Mouse (Mus musculus) adrenal gland, adult 8-10 months (tissue): ENCODE results near the gene Atp6v0a4. TPM values are rescaled to one million over a fixed set of nuclear protein-coding genes. Genes with fewer than 3 reads are reported as not detected.

Experiments used
- DNase-seq: peaks from one replicate; pipeline ENCODE4 v3.0.0; 2022
- total RNA-seq, 4 experiments: library from RNA; stranded (reverse); gene quantifications; 2 replicates each; pipeline ENCODE4 v1.2.4; 2022

Gene Atp6v0a4
- total RNA-seq, 4 experiments from 2014 or later = 0.80 to 3.0 (median 2.3) TPM

- no peak for DNase-seq
These were observed 52.1 kb downstream of the Atp6v0a4 start for GRCm38 (mm10) chr6:38072137-38072796.

DNA sequence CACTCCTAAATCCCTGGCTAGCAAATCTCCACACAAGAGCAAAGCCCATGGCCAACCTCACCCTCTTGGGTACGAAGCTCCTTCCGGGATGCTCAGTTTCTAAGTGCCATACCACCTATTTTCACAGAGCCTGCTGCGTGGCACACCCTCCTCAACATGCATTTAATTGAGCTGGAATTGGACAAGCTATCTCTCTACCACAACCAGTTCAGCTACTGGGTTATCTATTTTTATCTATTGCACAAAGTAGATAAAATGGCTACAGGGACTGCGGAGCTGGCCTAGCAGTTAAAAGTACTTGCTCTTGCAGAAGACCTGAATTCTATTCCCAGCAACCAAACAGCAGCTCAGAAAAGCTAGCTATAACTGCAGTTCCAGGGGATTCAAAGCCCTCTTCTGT lies 53.1 kb downstream of the Atp6v0a4 start:
- no peak for DNase-seq

DNA sequence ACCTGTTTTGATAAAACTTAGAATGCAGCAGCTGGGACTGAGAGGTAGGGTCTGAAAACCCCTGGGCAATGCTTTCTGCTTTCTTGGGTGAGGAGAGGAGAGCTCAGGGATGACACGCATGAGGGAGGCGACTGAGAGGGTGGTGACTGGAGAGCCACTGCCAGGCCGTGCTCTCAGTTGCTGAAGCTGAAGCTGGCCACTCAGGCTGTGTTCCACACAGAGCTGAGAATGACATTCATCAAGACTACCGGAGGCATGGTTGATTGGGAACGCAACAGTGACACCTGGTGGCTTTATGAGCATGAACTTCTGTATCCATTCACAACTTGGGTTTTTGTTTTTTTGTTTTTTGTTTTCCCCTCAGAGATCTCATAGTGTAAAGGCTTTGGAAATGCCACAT lies 58.2 kb downstream of the Atp6v0a4 start:
- DNase-seq = peak; percentile 20

- DNase-seq = no peak
These were observed 58.8 kb downstream of the Atp6v0a4 start for GRCm38 (mm10) chr6:38065501-38066122.

- DNase-seq = no peak
These were observed 59.3 kb downstream of the Atp6v0a4 start for GRCm38 (mm10) chr6:38065122-38065500.

GRCm38 (mm10) chr6:38064621-38065020 lies 59.8 kb downstream of the Atp6v0a4 start:
- no peak for DNase-seq

GRCm38 (mm10) chr6:38058805-38059204 lies 65.6 kb downstream of the Atp6v0a4 start:
- no peak for DNase-seq

GRCm38 (mm10) chr6:38055471-38056330 lies 68.7 kb downstream of the Atp6v0a4 start:
- DNase-seq = no peak

GRCm38 (mm10) chr6:38049601-38050000 lies 74.8 kb downstream of the Atp6v0a4 start:
- DNase-seq = no peak

DNA sequence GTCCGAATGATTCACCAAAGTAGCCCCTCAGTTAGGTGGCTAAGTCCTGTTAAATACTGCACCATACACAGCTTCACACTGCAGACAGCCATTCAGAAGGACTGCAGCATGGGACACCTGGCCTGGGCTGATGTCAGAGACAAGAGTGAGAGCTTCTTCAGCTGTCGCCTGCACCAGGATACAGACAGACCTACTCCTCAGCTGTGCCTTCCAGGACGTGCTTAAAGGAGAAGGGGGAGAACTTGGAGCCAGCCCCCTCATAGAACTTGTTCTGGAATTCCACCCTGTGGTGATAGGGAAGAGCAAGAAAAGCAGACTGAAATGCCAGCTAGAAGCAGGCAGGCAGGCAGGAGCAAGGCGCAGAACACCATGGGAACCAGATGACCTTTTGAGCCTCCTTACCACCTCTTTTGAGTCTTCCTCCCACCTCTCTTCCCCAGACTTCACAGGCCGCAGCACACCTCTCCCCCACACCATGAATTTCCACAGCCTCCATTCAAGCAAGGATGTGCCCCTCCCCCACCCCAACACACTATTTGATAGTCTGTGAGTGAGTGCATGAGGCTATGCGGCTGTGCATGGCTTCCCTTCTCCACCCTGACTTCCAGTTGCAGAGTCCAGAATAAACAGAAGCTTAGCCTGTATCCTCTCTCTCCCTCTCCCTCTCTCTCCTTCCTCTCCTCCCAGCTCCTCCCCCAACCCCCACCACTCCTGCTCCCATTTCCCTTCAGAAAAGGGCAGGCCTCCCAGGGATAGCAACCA lies 75.4 kb downstream of the Atp6v0a4 start:
- no peak for DNase-seq

DNA sequence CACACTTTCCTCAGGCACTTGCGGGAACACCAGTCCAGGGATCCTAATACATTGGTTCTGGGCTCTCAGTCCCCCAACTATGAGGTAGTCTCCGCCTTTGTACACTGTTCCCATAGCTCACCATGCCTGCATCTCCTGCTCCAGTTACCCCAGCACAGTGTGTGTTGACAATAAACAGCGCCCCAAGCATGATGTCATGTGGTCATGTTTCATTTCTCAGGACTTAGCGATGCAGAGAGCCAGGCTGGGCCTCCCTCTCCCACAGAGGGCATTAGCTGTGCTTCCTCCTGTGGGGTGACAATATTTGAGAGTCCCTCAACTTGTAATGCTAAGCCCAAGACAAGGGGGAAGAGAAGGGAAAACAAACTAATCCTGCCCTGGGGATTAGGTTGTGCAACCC lies 76.4 kb downstream of the Atp6v0a4 start:
- no peak for DNase-seq

DNA sequence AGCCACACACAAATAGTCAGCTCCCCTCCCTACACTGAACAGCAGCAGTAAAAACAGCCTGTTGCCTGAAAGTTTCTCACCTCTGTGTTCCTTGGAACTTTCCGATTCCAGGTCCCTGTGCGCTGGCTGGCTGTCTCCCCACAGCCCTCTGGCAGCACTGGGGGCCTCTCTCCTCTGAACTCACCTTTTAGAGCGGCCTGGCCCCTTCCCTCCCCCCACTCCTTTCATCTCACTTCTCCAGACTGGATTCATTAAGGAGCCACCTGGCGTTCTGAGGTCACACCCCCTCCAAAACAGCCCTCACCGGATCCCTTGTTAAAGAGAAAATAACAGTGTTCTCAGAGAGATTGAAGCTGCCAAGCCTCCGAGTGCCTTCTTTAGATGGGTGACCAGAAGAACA lies 77.5 kb downstream of the Atp6v0a4 start, which contains the start of gene Svopl:
Gene Svopl (minus strand): TSS at position 159 of the 400 bp plus-strand sequence.
- DNase-seq = no peak

GRCm38 (mm10) chr6:38032801-38033566 lies 91.4 kb downstream of the Atp6v0a4 start:
- no peak for DNase-seq

GRCm38 (mm10) chr6:38031924-38032540 lies 92.4 kb downstream of the Atp6v0a4 start:
- no peak for DNase-seq

DNA sequence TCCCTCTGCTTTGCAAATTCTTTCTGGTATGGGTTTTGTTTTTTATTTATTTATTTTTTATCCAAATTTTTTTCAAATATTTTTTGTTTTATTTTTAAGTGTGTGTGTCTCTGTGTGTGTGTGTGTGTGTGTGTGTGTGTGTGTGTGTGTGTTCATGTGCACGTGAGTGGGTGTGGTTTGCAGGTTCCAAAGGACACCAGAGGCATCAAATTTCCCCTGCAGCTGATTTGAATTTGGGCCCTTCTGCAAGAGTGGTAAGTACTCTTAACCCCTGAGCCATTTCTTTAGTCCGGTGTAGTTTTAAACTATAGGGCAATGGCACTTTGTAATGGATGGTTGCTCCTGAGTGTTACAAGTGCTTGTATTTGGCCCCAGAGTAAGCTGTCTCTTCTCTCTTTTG lies 96.2 kb downstream of the Atp6v0a4 start:
- DNase-seq = no peak

- DNase-seq = no peak
These were observed 96.6 kb downstream of the Atp6v0a4 start for GRCm38 (mm10) chr6:38027771-38028170.

DNA sequence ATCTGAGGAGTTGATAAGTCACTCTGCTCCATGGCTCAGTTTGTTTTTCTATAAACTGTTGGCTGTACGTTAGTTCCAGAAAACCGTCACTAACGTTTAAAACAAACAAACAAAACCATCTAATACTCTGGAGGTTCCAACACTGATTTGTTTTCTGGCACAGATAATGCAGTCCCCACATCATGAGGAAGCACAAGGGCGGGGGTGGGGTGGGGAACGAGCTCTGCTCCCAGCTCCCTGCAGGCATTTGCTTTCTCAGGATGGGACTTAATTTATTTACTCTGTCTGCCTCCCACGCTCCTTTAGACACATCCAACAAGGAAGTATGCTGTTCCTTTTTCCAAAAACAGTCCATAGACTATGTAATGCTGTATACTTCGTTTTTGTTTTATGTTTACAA lies 101.1 kb downstream of the Atp6v0a4 start:
- no peak for DNase-seq

GRCm38 (mm10) chr6:38021406-38021805 lies 103.0 kb downstream of the Atp6v0a4 start:
- no peak for DNase-seq

DNA sequence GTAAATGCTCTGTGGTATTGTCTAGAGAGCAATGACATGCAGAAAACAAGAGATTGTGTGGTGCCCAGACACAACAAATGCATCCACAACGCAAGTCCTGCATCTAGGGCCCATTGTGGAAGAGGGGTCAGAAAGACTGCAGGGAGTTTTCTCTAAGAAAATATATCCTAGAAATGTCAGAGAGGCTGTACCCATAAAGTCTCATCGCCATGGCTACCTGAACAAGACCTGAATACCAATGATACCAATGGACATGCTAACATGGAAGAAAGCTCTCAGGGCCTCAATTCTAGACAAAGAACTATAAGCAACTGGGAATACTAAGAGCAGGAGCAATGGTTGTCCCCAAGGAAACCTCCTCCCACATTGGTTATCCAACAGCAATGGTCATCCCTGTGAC lies 111.6 kb downstream of the Atp6v0a4 start:
- no peak for DNase-seq

- DNase-seq = no peak
These were observed 116.9 kb downstream of the Atp6v0a4 start for GRCm38 (mm10) chr6:38007459-38007858.
